Mouse (Mus musculus): ENCODE results near the gene Evi2a. TPM values are rescaled to one million over a fixed set of nuclear protein-coding genes. Genes with fewer than 3 reads are reported as not detected.

The Evi2a gene
- polyA plus RNA-seq (2011; ENCODE audit: insufficient read depth, insufficient read length, low replicate concordance, missing spikeins), result 5.4 and 13.1 TPM in 2 replicates

- H3K27ac ChIP-seq (ENCODE audit: control insufficient read depth, insufficient read depth, low read depth, low read length, poor library complexity), result peak within 1 kb of the TSS; percentile 81
Measured at GRCm38 (mm10) chr11:79530333-79530761, at the start of gene Evi2a, which contains the start of gene Evi2. Evi2a (minus strand) TSS chr11:79530609. Evi2 (minus strand) TSS chr11:79530589.

GRCm38 (mm10) chr11:79577741-79578140, 47.3 kb upstream of the Evi2a start:
- 7% methylated on average over 5 of the region's 5 CpGs for WGBS
- H3K27ac ChIP-seq (ENCODE audit: control insufficient read depth, insufficient read depth, low read depth, low read length, poor library complexity), result peak overlapping the region; percentile 65
- TF ChIP-seq POLR2A (IDR thresholded peaks at IDR 0.05; ENCODE audit: borderline replicate concordance, control insufficient read depth, low read depth, low read length) (no peak), CTCF (IDR thresholded peaks at IDR 0.05; ENCODE audit: control insufficient read depth, insufficient read depth, low read length) (peak; percentile 55)

More at GRCm38 (mm10) chr11:79530333-79530761, at the start of gene Evi2a, which contains the start of gene Evi2:
- TF ChIP-seq CTCF (IDR thresholded peaks at IDR 0.05; ENCODE audit: control insufficient read depth, insufficient read depth, low read length) (no peak), POLR2A (IDR thresholded peaks at IDR 0.05; ENCODE audit: borderline replicate concordance, control insufficient read depth, low read depth, low read length) (no peak)
- Histone ChIP-seq H3K4me1 (ENCODE audit: control insufficient read depth, insufficient read depth, low read length) (peaks cover 12% of the 10 kb centered on the region), H3K4me3 (replicated peaks; ENCODE audit: control insufficient read depth, low read depth, low read length) (peak within 1 kb of the TSS; percentile 69)
- 5% methylated on average over 7 of the region's 7 CpGs for WGBS

GRCm38 (mm10) chr11:79575383-79576073, 45.1 kb upstream of the Evi2a start:
- TF ChIP-seq CTCF (IDR thresholded peaks at IDR 0.05; ENCODE audit: control insufficient read depth, insufficient read depth, low read length), result no peak
- no peak overlapping the region for H3K4me3 ChIP-seq (replicated peaks; ENCODE audit: control insufficient read depth, low read depth, low read length)
- WGBS, result 90% methylated on average over 14 of the region's 14 CpGs
- H3K27ac ChIP-seq (ENCODE audit: control insufficient read depth, insufficient read depth, low read depth, low read length, poor library complexity), result no peak overlapping the region
- H3K4me1 ChIP-seq (ENCODE audit: control insufficient read depth, insufficient read depth, low read length), result no peaks in the 10 kb centered on the region; the same call in 1 of the 2 replicates

More at GRCm38 (mm10) chr11:79577741-79578140, 47.3 kb upstream of the Evi2a start:
- no peak overlapping the region for H3K4me3 ChIP-seq (replicated peaks; ENCODE audit: control insufficient read depth, low read depth, low read length)
- H3K4me1 ChIP-seq (ENCODE audit: control insufficient read depth, insufficient read depth, low read length), result no peaks in the 10 kb centered on the region; the same call in 1 of the 2 replicates

GRCm38 (mm10) chr11:79573836-79574235, 43.4 kb upstream of the Evi2a start:
- H3K4me1 ChIP-seq (ENCODE audit: control insufficient read depth, insufficient read depth, low read length), result no peaks in the 10 kb centered on the region; the same call in 1 of the 2 replicates
- 36% methylated on average over 3 of the region's 3 CpGs for WGBS
- no peak overlapping the region for H3K27ac ChIP-seq (ENCODE audit: control insufficient read depth, insufficient read depth, low read depth, low read length, poor library complexity)
- H3K4me3 ChIP-seq (replicated peaks; ENCODE audit: control insufficient read depth, low read depth, low read length), result no peak overlapping the region
- no peak for TF ChIP-seq POLR2A (IDR thresholded peaks at IDR 0.05; ENCODE audit: borderline replicate concordance, control insufficient read depth, low read depth, low read length)
- no peak for TF ChIP-seq CTCF (IDR thresholded peaks at IDR 0.05; ENCODE audit: control insufficient read depth, insufficient read depth, low read length)

GRCm38 (mm10) chr11:79570319-79570718, 39.9 kb upstream of the Evi2a start:
- 51% methylated on average over 2 of the region's 2 CpGs for WGBS
- Histone ChIP-seq H3K27ac (ENCODE audit: control insufficient read depth, insufficient read depth, low read depth, low read length, poor library complexity) (no peak overlapping the region), H3K4me1 (ENCODE audit: control insufficient read depth, insufficient read depth, low read length) (no peaks in the 10 kb centered on the region; the same call in 1 of the 2 replicates), H3K4me3 (replicated peaks; ENCODE audit: control insufficient read depth, low read depth, low read length) (no peak overlapping the region)
- TF ChIP-seq CTCF (IDR thresholded peaks at IDR 0.05; ENCODE audit: control insufficient read depth, insufficient read depth, low read length) (no peak), POLR2A (IDR thresholded peaks at IDR 0.05; ENCODE audit: borderline replicate concordance, control insufficient read depth, low read depth, low read length) (no peak)

GRCm38 (mm10) chr11:79568197-79568911, 37.9 kb upstream of the Evi2a start:
- no peak for TF ChIP-seq CTCF (IDR thresholded peaks at IDR 0.05; ENCODE audit: control insufficient read depth, insufficient read depth, low read length)
- 89% methylated on average over 11 of the region's 11 CpGs for WGBS
- Histone ChIP-seq H3K4me1 (ENCODE audit: control insufficient read depth, insufficient read depth, low read length) (no peaks in the 10 kb centered on the region), H3K27ac (ENCODE audit: control insufficient read depth, insufficient read depth, low read depth, low read length, poor library complexity) (no peak overlapping the region), H3K4me3 (replicated peaks; ENCODE audit: control insufficient read depth, low read depth, low read length) (no peak overlapping the region)

- 69% methylated on average over 1 of the region's 1 CpGs for WGBS
- H3K4me3 ChIP-seq (replicated peaks; ENCODE audit: control insufficient read depth, low read depth, low read length), result no peak overlapping the region
- TF ChIP-seq POLR2A (IDR thresholded peaks at IDR 0.05; ENCODE audit: borderline replicate concordance, control insufficient read depth, low read depth, low read length), result no peak
- no peak for TF ChIP-seq CTCF (IDR thresholded peaks at IDR 0.05; ENCODE audit: control insufficient read depth, insufficient read depth, low read length)
- H3K4me1 ChIP-seq (ENCODE audit: control insufficient read depth, insufficient read depth, low read length), result no peaks in the 10 kb centered on the region
- H3K27ac ChIP-seq (ENCODE audit: control insufficient read depth, insufficient read depth, low read depth, low read length, poor library complexity), result no peak overlapping the region
Measured at GRCm38 (mm10) chr11:79566947-79567346, 36.5 kb upstream of the Evi2a start.

GRCm38 (mm10) chr11:79563493-79563892, 33.1 kb upstream of the Evi2a start:
- 89% methylated on average over 7 of the region's 7 CpGs for WGBS

More at GRCm38 (mm10) chr11:79563493-79563892, 33.1 kb upstream of the Evi2a start:
- TF ChIP-seq POLR2A (IDR thresholded peaks at IDR 0.05; ENCODE audit: borderline replicate concordance, control insufficient read depth, low read depth, low read length) (no peak), CTCF (IDR thresholded peaks at IDR 0.05; ENCODE audit: control insufficient read depth, insufficient read depth, low read length) (no peak)
- Histone ChIP-seq H3K27ac (ENCODE audit: control insufficient read depth, insufficient read depth, low read depth, low read length, poor library complexity) (no peak overlapping the region), H3K4me3 (replicated peaks; ENCODE audit: control insufficient read depth, low read depth, low read length) (no peak overlapping the region), H3K4me1 (ENCODE audit: control insufficient read depth, insufficient read depth, low read length) (no peaks in the 10 kb centered on the region)

Data from bone marrow, adult 2 months (tissue).